Mouse (Mus musculus): ENCODE measurements at regions not wholly inside any gene's neighbourhood (a gene's known extent, or its start where the extent isn't known, plus 50 kb on each side); places are given as distances from the start of the nearest gene placed in this dataset.

DNA sequence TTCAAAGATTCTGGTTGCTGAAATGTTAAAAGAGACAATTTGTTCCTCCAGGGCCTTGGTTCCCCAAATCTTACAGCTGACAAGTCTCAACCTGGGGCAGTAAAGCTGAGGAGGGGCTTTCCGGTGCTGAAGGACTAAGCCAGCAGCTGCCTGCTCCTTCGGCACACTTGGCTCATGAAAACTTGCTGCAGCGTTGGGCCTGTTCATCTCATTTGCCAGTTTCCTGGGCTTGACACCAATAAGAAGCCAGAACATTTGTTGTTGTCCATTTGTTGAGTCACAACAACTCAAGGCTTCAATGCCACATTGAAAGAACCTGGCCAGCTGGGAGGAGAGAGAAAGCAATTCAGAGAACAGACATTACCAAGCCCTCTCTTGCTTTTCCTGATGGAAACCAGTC, 279.9 kb downstream of the Sox4 start:
- no peak for TF ChIP-seq CTCF (IDR thresholded peaks at IDR 0.05; ENCODE audit: low read depth)
- TF ChIP-seq EP300 (IDR thresholded peaks at IDR 0.05; ENCODE audit: low read depth), result no peak
